Mouse (Mus musculus): Measurements from ENCODE around the gene 6820408C15Rik.

- TF ChIP-seq CTCF (conservative IDR thresholded peaks at IDR 0.05 in 1 of 2, IDR thresholded peaks at IDR 0.05 in 1 of 2; ENCODE audit: low read depth in 2 of 2, low read length in 2 of 2) (no peak), MXI1 (IDR thresholded peaks at IDR 0.05; ENCODE audit: low read depth, low read length) (no peak)
Observed at GRCm38 (mm10) chr2:152410971-152411371, 4.4 kb upstream of the 6820408C15Rik start.

Data from CH12.LX (cell line).